Mouse (Mus musculus) midbrain, embryonic 11.5 days (tissue): ENCODE measurements around the gene Sf1. TPM values are rescaled to one million over a fixed set of nuclear protein-coding genes. Genes with fewer than 3 reads are reported as not detected.

ENCODE experiments used
- ATAC-seq: fragments of 200-750 bp; cut with Nextera tagmentation; 2 replicates; pipeline ENCODE4 v1.8.0; 2017; ENCODE audit warnings: moderate TSS enrichment, moderate library complexity; ENCODE audit not compliant: low FRiP score
- DNase-seq: peaks from one replicate; pipeline ENCODE4 v3.0.0; 2015; ENCODE audit warnings: low spot score; ENCODE audit errors: missing footprints
- H3K27ac ChIP-seq: fragments of 300-500 bp; sonication (generic); 2 replicates; pipeline ENCODE4 v1.5.1; 2014; ENCODE audit warnings: low read depth, low read length
- H3K27me3 ChIP-seq: fragments of 300-500 bp; sonication (generic); 2 replicates; pipeline ENCODE4 v1.6.1; 2014; ENCODE audit warnings: mild to moderate bottlenecking, low read length, moderate library complexity, mixed read lengths; ENCODE audit not compliant: control insufficient read depth, insufficient read depth
- H3K36me3 ChIP-seq: fragments of 300-500 bp; sonication (generic); 2 replicates; pipeline ENCODE4 v1.6.1; 2014; ENCODE audit warnings: mild to moderate bottlenecking, low read length, moderate library complexity, mixed read lengths; ENCODE audit not compliant: control insufficient read depth, insufficient read depth
- H3K4me1 ChIP-seq: fragments of 300-500 bp; sonication (generic); 2 replicates; pipeline ENCODE4 v1.6.1; 2014; ENCODE audit warnings: low read length; ENCODE audit not compliant: control insufficient read depth, insufficient read depth
- H3K4me2 ChIP-seq: fragments of 300-500 bp; sonication (generic); 2 replicates; pipeline ENCODE4 v1.6.1; 2014; ENCODE audit warnings: mild to moderate bottlenecking, moderate library complexity
- H3K4me3 ChIP-seq: fragments of 300-500 bp; sonication (generic); 2 replicates; pipeline ENCODE4 v1.5.1; 2014; ENCODE audit warnings: low read depth, low read length
- H3K9ac ChIP-seq: fragments of 300-500 bp; sonication (generic); 2 replicates; pipeline ENCODE4 v1.6.1; 2014; ENCODE audit warnings: low read length
- H3K9me3 ChIP-seq: fragments of 300-500 bp; sonication (generic); 2 replicates; pipeline ENCODE4 v1.6.1; 2016; ENCODE audit warnings: low read length; ENCODE audit not compliant: control insufficient read depth
- WGBS: fragments of 180-500 bp; shearing (Covaris S2); extraction: QIAGEN DNeasy Blood & Tissue Kit; methylation state at CpG from one replicate; pipeline ENCODE4 v1.1.7; 2014; 5-methylcytosine and 5-hydroxymethylcytosine counted together
- polyA plus RNA-seq: library from polyadenylated mRNA; unstranded; fragments of >200 nt; fragmentation: Nextera tagmentation; extraction: Ambion mirVana; gene quantifications from 2 replicates; pipeline ENCODE4 v1.2.1, GENCODE M21; 2014

Gene Sf1
- polyA plus RNA-seq, 1 experiment from 2014 or later = 215 TPM

- no peaks in the 10 kb centered on the region for H3K27me3 ChIP-seq
- H3K4me2 ChIP-seq = no peak overlapping the region
- H3K4me1 ChIP-seq = peaks cover 5% of the 10 kb centered on the region; the same call in 1 of the 2 replicates
- H3K36me3 ChIP-seq = peaks cover 48% of the 10 kb centered on the region
- 59% methylated on average over 11 of the region's 11 CpGs for WGBS
- H3K9ac ChIP-seq = no peak overlapping the region
- no peak overlapping the region for H3K4me3 ChIP-seq
- no peaks in the 10 kb centered on the region for H3K9me3 ChIP-seq
- ATAC-seq (peak; percentile 50; the same call in 1 of the 2 replicates), DNase-seq (no peak)
- peak overlapping the region; percentile 61 for H3K27ac ChIP-seq
Measured at GRCm38 (mm10) chr19:6377327-6378040, 14.0 kb downstream of the Sf1 start.

DNA sequence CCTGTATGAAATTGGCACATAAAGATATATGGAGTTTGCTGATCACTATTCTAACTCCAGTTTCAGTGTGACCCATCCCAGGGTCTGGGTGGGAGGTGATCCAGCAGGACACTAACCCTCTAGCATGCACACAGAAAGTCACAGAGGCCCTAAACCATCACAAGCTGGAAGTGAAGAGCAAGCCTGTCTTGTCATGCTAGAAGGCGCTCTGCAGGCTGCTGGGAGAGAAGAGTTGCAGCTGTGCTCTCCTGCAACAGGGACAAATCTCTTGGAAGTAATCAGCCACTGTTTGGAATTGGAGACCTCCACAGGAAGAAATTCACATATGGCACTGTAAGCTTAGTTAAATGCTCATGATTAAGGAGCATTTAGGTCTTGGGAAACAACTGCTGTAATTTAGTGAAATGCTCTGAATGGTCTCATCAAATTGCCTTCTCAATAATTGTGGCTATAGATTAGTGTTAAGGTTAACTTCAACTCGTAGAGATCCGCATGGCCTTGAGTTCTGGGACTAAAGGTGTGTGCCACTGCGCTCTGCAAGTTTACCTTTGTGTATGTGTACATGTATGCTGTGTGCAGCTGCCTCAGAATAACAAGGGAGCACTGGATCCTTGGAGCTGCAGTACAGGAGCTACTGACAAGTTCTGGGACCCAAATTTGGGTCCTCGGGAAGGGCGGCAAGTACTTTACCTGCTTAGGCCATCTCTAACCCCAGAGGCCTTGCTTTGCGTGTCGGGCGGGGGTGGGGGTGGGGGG, 17.1 kb downstream of the Sf1 start:
- no peak overlapping the region for H3K4me2 ChIP-seq
- H3K4me3 ChIP-seq = no peak overlapping the region
- peaks cover 19% of the 10 kb centered on the region for H3K36me3 ChIP-seq
- H3K27ac ChIP-seq = no peak overlapping the region
- 95% methylated on average over 9 of the region's 9 CpGs for WGBS
- DNase-seq (peak; percentile 84), ATAC-seq (no peak)
- H3K9ac ChIP-seq = no peak overlapping the region
- H3K9me3 ChIP-seq = no peaks in the 10 kb centered on the region
- H3K4me1 ChIP-seq = peaks cover 17% of the 10 kb centered on the region
- H3K27me3 ChIP-seq = no peaks in the 10 kb centered on the region

DNA sequence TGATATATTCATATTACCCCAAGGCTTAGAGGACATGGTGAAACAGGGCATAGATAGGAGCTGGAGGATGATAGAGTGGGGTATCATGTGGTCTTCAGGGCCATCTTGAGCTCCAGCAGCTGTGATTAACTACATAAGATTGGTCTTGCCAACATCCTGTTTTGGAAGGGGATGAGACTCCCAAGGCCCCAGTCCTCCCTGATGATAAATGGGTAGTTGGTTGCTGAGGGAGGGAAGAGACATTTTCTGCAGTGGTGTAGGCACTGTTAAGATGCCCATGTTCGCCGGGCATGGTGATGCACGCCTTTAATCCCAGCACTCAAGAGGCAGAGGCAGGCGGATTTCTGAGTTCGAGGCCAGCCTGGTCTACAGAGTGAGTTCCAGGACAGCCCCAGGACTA, 17.7 kb downstream of the Sf1 start:
- ATAC-seq = no peak

DNA sequence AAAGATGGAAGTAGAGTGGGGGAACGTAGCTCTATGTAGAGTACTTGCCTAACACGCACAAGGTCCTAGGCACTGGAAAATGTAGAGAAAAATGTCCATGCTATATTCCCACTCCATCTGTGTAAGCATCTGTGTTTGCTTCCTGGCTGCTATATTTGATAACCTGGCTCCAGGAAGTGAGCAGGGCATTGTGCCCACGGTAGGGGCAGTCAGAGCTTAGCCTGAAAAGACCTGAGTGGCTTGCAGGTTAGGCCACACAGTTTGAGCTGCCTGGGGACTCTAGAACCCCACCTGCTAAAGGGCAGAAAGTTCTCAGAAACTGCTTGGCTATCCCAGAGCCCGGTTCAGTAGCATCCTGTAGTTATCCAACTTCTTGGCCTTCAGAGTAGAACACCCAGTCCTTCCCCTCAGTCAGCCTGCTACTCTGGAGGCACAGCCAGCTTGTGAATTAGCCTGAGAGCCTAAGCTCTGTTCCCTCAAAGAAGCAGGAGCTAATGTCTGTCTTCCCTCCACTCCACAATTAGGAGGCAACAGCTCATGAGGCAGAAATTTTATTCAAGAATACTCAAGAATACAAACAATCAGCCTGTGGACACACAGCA, 18.9 kb downstream of the Sf1 start:
- ATAC-seq (no peak), DNase-seq (no peak)
- Histone ChIP-seq H3K4me2 (no peak overlapping the region), H3K27ac (no peak overlapping the region), H3K9me3 (no peaks in the 10 kb centered on the region), H3K9ac (no peak overlapping the region), H3K27me3 (no peaks in the 10 kb centered on the region), H3K4me1 (peaks cover 14% of the 10 kb centered on the region), H3K4me3 (no peak overlapping the region), H3K36me3 (peaks cover 6% of the 10 kb centered on the region)
- 82% methylated on average over 4 of the region's 4 CpGs for WGBS

More for the DNA sequence above, 17.7 kb downstream of the Sf1 start:
- Histone ChIP-seq H3K9ac (no peak overlapping the region), H3K9me3 (no peaks in the 10 kb centered on the region), H3K27me3 (no peaks in the 10 kb centered on the region), H3K4me1 (peaks cover 17% of the 10 kb centered on the region), H3K4me2 (no peak overlapping the region), H3K27ac (no peak overlapping the region), H3K4me3 (no peak overlapping the region), H3K36me3 (peaks cover 12% of the 10 kb centered on the region)
- DNase-seq = no peak
- WGBS = 95% methylated on average over 5 of the region's 5 CpGs

GRCm38 (mm10) chr19:6383470-6383869, 20.0 kb downstream of the Sf1 start:
- Histone ChIP-seq H3K27ac (no peak overlapping the region), H3K4me2 (no peak overlapping the region), H3K4me3 (no peak overlapping the region), H3K36me3 (0 out of 2 replicates have a peak, but pooled peaks cover 2% of the 10 kb centered on the region), H3K9ac (0 out of 2 replicates have a peak overlapping the region, but pooled peaks have one; percentile 14), H3K27me3 (no peaks in the 10 kb centered on the region), H3K4me1 (peaks cover 12% of the 10 kb centered on the region), H3K9me3 (no peaks in the 10 kb centered on the region)
- 42% methylated on average over 5 of the region's 5 CpGs for WGBS
- DNase-seq (no peak), ATAC-seq (no peak)

DNA sequence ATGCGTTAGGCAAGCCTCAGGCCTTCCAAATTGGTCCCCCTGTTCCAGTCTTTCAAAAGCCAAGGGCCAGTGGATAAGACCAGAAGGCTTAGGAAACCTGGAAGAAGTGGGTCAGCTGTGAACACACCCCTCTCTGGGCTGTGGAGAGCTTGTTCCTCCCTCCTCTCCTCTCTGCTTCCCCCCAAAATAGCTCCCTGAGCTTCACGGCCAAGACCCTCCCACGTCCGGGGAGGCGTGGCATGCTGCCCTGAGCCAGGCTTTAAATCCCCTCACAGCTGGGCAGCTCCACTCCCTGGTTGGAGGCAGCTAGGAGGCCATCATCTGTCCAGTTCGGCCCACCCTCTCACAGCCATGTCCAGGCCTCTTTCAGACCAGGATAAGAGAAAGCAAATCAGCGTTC, 20.6 kb downstream of the Sf1 start, which contains the start of gene Pygm:
Gene Pygm, plus strand, starts transcription at position 272 of the 400 bp plus-strand sequence.
- Histone ChIP-seq H3K9ac (0 out of 2 replicates have a peak within 1 kb of the TSS, but pooled peaks have one; percentile 14), H3K4me2 (no peak within 1 kb of the TSS), H3K4me1 (peaks cover 12% of the 10 kb centered on the region), H3K9me3 (no peaks in the 10 kb centered on the region), H3K36me3 (no peaks in the 10 kb centered on the region), H3K4me3 (no peak within 1 kb of the TSS), H3K27ac (no peak within 1 kb of the TSS), H3K27me3 (no peaks in the 10 kb centered on the region)
- 10% methylated on average over 7 of the region's 7 CpGs for WGBS
- peak; percentile 89 for DNase-seq
- ATAC-seq = no peak

- no peak overlapping the region for H3K4me2 ChIP-seq
- no peak overlapping the region for H3K4me3 ChIP-seq
- WGBS = 83% methylated on average over 11 of the region's 11 CpGs
- no peak for DNase-seq
- H3K27me3 ChIP-seq = no peaks in the 10 kb centered on the region
- H3K9me3 ChIP-seq = no peaks in the 10 kb centered on the region
- H3K27ac ChIP-seq = no peak overlapping the region
- no peak for ATAC-seq
- H3K4me1 ChIP-seq = peaks cover 19% of the 10 kb centered on the region
- no peak overlapping the region for H3K9ac ChIP-seq
- no peaks in the 10 kb centered on the region for H3K36me3 ChIP-seq
Measured at GRCm38 (mm10) chr19:6384954-6385353, 21.5 kb downstream of the Sf1 start.

- DNase-seq (no peak), ATAC-seq (no peak)
- WGBS = 81% methylated on average over 5 of the region's 5 CpGs
- H3K4me1 ChIP-seq = peaks cover 19% of the 10 kb centered on the region
- H3K4me2 ChIP-seq = no peak overlapping the region
- no peaks in the 10 kb centered on the region for H3K27me3 ChIP-seq
- no peak overlapping the region for H3K9ac ChIP-seq
- no peak overlapping the region for H3K27ac ChIP-seq
- H3K36me3 ChIP-seq = no peaks in the 10 kb centered on the region
- no peak overlapping the region for H3K4me3 ChIP-seq
- H3K9me3 ChIP-seq = no peaks in the 10 kb centered on the region
Measured at GRCm38 (mm10) chr19:6385419-6385818, 21.9 kb downstream of the Sf1 start.

DNA sequence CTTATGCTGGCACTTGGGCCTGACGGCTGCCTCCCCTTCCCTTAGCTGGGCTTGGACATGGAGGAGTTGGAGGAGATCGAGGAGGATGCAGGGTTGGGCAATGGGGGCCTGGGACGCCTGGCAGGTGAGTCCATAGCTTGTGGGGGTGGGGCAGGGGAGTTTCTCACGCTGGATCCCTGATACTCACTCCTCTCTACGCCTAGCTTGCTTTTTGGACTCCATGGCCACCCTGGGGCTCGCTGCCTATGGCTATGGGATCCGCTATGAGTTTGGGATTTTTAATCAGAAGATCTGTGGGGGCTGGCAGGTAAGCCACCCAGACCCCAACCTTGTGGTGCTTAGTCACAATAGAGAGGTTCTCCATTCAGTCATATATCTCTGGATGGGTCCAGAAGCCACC, 22.3 kb downstream of the Sf1 start:
- ATAC-seq = no peak
- H3K27ac ChIP-seq = no peak overlapping the region
- WGBS = 78% methylated on average over 7 of the region's 7 CpGs

More for the DNA sequence above, 22.3 kb downstream of the Sf1 start:
- Histone ChIP-seq H3K27me3 (no peaks in the 10 kb centered on the region), H3K4me3 (no peak overlapping the region), H3K36me3 (no peaks in the 10 kb centered on the region), H3K4me2 (no peak overlapping the region), H3K9ac (no peak overlapping the region), H3K4me1 (peaks cover 19% of the 10 kb centered on the region), H3K9me3 (no peaks in the 10 kb centered on the region)
- DNase-seq = no peak
